Mouse (Mus musculus): Measurements from ENCODE around the gene Itgax. TPM values are rescaled to one million over a fixed set of nuclear protein-coding genes. Genes with fewer than 3 reads are reported as not detected.

Gene Itgax
- polyA plus RNA-seq, 1 experiment from 2014 or later: 1.7 TPM

DNA sequence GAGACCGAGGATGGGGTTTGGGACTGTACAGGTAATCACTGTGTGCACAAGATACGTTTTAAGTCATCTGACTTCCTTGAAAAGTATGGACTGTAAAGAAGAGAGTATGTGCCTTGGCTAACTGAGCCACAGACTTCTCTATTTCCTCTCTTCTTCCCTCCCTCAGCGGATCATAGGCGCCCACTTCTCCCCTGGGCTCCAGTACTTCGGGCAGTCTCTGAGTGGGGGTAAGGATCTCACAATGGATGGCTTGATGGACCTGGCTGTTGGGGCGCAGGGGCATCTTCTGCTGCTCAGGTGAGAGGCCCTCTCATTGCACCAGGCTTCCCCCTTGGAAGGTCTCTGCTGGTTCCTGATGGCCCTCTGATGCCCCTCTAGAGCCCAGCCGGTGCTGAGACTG, 21.9 kb upstream of the Itgax start:
- TF ChIP-seq CTCF (IDR thresholded peaks at IDR 0.05): no peak
- no peak for TF ChIP-seq EP300 (IDR thresholded peaks at IDR 0.05)
- no peak for DNase-seq (ENCODE audit: low spot score)
- Histone ChIP-seq H3K27ac (ENCODE audit: low read length) (no peak overlapping the region), H3K27me3 (replicated peaks; ENCODE audit: insufficient read depth, low read length) (no peaks in the 10 kb centered on the region), H3K4me1 (ENCODE audit: insufficient read depth, low read depth, low read length) (no peaks in the 10 kb centered on the region), H3K9ac (replicated peaks; ENCODE audit: low read depth) (no peak overlapping the region), H3K4me2 (replicated peaks; ENCODE audit: low read depth, low read length) (no peak overlapping the region), H3K9me3 (ENCODE audit: low read length) (no peaks in the 10 kb centered on the region), H3K36me3 (ENCODE audit: insufficient read depth, low read length) (no peaks in the 10 kb centered on the region), H3K4me3 (ENCODE audit: low read depth, low read length) (no peak overlapping the region)
- ATAC-seq: no peak
- WGBS: 91% methylated on average over 7 of the region's 7 CpGs

DNA sequence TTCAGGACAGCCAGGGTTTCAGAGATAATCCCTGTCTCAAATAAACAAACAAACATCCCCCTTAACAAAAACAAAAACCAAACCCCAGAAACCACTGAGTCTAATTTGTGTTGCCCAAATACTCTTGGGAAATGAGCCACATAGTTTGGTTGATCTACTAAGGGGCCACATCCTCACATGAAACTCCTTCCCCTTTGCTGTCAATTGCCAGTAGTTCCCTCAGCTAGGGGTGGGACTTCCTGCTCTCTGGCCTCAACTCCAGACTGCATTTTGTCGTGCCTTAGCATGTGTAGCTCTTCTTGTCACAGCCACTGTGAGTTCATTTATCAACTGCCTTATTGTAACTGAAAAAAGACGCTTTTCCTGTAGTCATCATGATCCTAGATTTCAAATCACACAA, 19.0 kb upstream of the Itgax start:
- Histone ChIP-seq H3K9me3 (ENCODE audit: low read length) (no peaks in the 10 kb centered on the region), H3K27ac (ENCODE audit: low read length) (no peak overlapping the region), H3K36me3 (ENCODE audit: insufficient read depth, low read length) (no peaks in the 10 kb centered on the region), H3K9ac (replicated peaks; ENCODE audit: low read depth) (no peak overlapping the region), H3K4me2 (replicated peaks; ENCODE audit: low read depth, low read length) (no peak overlapping the region), H3K4me3 (ENCODE audit: low read depth, low read length) (no peak overlapping the region), H3K27me3 (replicated peaks; ENCODE audit: insufficient read depth, low read length) (no peaks in the 10 kb centered on the region), H3K4me1 (ENCODE audit: insufficient read depth, low read depth, low read length) (no peaks in the 10 kb centered on the region)
- DNase-seq (ENCODE audit: low spot score) (no peak), ATAC-seq (no peak)
- no peak for TF ChIP-seq EP300 (IDR thresholded peaks at IDR 0.05)
- no peak for TF ChIP-seq CTCF (IDR thresholded peaks at IDR 0.05)
- WGBS: 40% methylated on average over 2 of the region's 2 CpGs

DNA sequence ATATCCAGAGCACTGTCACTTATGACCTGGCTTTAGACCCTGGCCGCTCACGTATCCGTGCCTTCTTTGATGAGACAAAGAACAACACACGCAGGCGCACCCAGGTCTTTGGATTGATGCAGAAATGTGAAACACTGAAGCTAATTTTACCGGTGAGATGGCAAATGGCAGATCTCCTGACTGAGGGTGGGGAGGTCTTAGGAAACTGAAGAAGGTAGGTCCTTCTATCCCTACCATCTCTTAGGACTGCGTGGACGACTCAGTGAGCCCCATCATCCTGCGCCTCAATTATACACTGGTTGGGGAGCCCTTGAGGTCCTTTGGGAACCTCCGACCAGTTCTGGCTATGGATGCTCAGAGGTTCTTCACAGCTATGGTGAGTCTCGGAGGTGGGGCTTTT, 17.2 kb upstream of the Itgax start:
- DNase-seq (ENCODE audit: low spot score) (no peak), ATAC-seq (no peak)
- WGBS: 88% methylated on average over 11 of the region's 11 CpGs
- TF ChIP-seq EP300 (IDR thresholded peaks at IDR 0.05) (no peak), CTCF (IDR thresholded peaks at IDR 0.05) (no peak)
- no peaks in the 10 kb centered on the region for H3K27me3 ChIP-seq (replicated peaks; ENCODE audit: insufficient read depth, low read length)
- H3K36me3 ChIP-seq (ENCODE audit: insufficient read depth, low read length): no peaks in the 10 kb centered on the region
- H3K4me3 ChIP-seq (ENCODE audit: low read depth, low read length): no peak overlapping the region
- no peaks in the 10 kb centered on the region for H3K4me1 ChIP-seq (ENCODE audit: insufficient read depth, low read depth, low read length)
- no peak overlapping the region for H3K27ac ChIP-seq (ENCODE audit: low read length)
- H3K9ac ChIP-seq (replicated peaks; ENCODE audit: low read depth): no peak overlapping the region
- H3K9me3 ChIP-seq (ENCODE audit: low read length): no peaks in the 10 kb centered on the region
- H3K4me2 ChIP-seq (replicated peaks; ENCODE audit: low read depth, low read length): no peak overlapping the region

DNA sequence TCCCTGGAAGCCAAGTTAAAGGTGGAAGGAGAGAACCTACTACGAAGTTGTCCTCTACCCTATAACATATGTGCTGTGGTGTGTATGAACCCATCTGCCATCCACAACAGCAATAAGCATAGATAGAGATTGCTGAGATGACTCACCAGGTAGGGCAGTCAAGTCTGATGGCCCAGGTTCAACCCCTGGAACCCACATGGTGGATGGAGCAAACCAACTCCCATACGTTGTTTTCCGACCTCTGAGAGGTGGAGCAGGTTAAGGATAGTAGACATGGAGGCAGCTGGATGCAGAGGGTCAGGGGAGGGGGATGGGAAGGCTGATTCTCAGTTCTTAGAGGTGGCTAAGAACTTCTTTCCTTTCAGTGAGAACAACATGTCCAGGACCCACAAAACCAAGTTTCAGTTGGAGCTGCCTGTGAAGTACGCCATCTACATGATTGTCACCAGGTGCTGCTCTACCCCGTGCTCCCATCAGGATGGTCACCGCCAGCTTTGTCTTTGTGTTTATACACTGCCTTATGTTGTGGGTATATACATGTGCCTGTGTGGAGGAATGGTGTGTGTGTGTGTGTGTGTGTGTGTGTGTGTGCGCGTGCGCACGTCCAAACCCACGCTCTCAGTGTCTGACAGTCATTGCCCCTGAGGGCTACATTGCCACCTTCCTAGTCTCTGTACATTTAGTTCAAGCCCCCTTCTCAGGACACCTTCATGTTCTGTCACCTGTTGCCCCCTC, 14.8 kb upstream of the Itgax start:
- Histone ChIP-seq H3K9me3 (ENCODE audit: low read length) (no peaks in the 10 kb centered on the region), H3K27me3 (replicated peaks; ENCODE audit: insufficient read depth, low read length) (no peaks in the 10 kb centered on the region), H3K4me2 (replicated peaks; ENCODE audit: low read depth, low read length) (no peak overlapping the region), H3K36me3 (ENCODE audit: insufficient read depth, low read length) (no peaks in the 10 kb centered on the region), H3K9ac (replicated peaks; ENCODE audit: low read depth) (no peak overlapping the region), H3K4me1 (ENCODE audit: insufficient read depth, low read depth, low read length) (no peaks in the 10 kb centered on the region), H3K27ac (ENCODE audit: low read length) (no peak overlapping the region), H3K4me3 (ENCODE audit: low read depth, low read length) (no peak overlapping the region)
- TF ChIP-seq EP300 (IDR thresholded peaks at IDR 0.05): no peak
- no peak for TF ChIP-seq CTCF (IDR thresholded peaks at IDR 0.05)
- whole genome bisulfite sequencing: 91% methylated on average over 11 of the region's 11 CpGs
- ATAC-seq (no peak), DNase-seq (ENCODE audit: low spot score) (no peak)

GRCm38 (mm10) chr7:128115211-128115958, 14.0 kb upstream of the Itgax start:
- Histone ChIP-seq H3K4me3 (ENCODE audit: low read depth, low read length) (no peak overlapping the region), H3K9ac (replicated peaks; ENCODE audit: low read depth) (no peak overlapping the region), H3K4me1 (ENCODE audit: insufficient read depth, low read depth, low read length) (no peaks in the 10 kb centered on the region), H3K4me2 (replicated peaks; ENCODE audit: low read depth, low read length) (no peak overlapping the region), H3K27me3 (replicated peaks; ENCODE audit: insufficient read depth, low read length) (no peaks in the 10 kb centered on the region), H3K9me3 (ENCODE audit: low read length) (no peaks in the 10 kb centered on the region), H3K36me3 (ENCODE audit: insufficient read depth, low read length) (no peaks in the 10 kb centered on the region), H3K27ac (ENCODE audit: low read length) (no peak overlapping the region)
- DNase-seq (ENCODE audit: low spot score): no peak
- no peak for TF ChIP-seq CTCF (IDR thresholded peaks at IDR 0.05)
- no peak for TF ChIP-seq EP300 (IDR thresholded peaks at IDR 0.05)
- 64% methylated on average over 5 of the region's 5 CpGs for WGBS
- no peak for ATAC-seq

- ATAC-seq (no peak), DNase-seq (ENCODE audit: low spot score) (no peak)
- no peak overlapping the region for H3K27ac ChIP-seq (ENCODE audit: low read length)
- H3K9ac ChIP-seq (replicated peaks; ENCODE audit: low read depth): no peak overlapping the region
- H3K36me3 ChIP-seq (ENCODE audit: insufficient read depth, low read length): no peaks in the 10 kb centered on the region
- H3K27me3 ChIP-seq (replicated peaks; ENCODE audit: insufficient read depth, low read length): no peaks in the 10 kb centered on the region
- no peaks in the 10 kb centered on the region for H3K9me3 ChIP-seq (ENCODE audit: low read length)
- H3K4me1 ChIP-seq (ENCODE audit: insufficient read depth, low read depth, low read length): no peaks in the 10 kb centered on the region
- WGBS: 81% methylated on average over 3 of the region's 5 CpGs
- H3K4me3 ChIP-seq (ENCODE audit: low read depth, low read length): no peak overlapping the region
- TF ChIP-seq CTCF (IDR thresholded peaks at IDR 0.05) (no peak), EP300 (IDR thresholded peaks at IDR 0.05) (no peak)
- H3K4me2 ChIP-seq (replicated peaks; ENCODE audit: low read depth, low read length): no peak overlapping the region
These were observed 13.0 kb upstream of the Itgax start for GRCm38 (mm10) chr7:128116396-128116795.

Measured in lung, postnatal 0 days (tissue).